Mouse (Mus musculus): ENCODE results near the gene Tlk1.

The Tlk1 gene

DNA sequence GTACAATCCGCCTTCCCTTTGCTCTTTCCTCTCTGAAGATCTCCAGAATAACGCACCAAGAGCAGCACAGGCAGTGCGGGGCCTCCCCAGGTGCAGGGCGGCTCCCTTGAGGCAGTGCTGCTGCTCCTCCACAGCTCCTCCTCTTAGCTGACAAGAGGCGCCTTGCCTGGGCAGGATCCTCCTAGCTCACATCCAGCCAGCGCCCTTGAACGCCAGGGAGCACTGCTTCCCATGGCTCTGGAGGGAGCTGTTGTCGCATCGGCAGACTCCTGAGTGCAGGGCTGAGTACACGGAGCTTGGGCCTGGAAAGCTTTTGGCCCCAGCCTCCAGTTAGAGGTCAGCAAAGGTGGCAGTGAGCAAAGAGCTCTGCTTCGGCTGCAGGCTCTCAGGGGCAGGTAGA, 135.3 kb downstream of the Tlk1 start:
- TF ChIP-seq POU5F1 (IDR thresholded peaks at IDR 0.05; ENCODE audit: borderline replicate concordance, low read length) (no peak), NANOG (IDR thresholded peaks at IDR 0.05; ENCODE audit: borderline replicate concordance, low read length) (no peak), CTCF (conservative IDR thresholded peaks at IDR 0.05; ENCODE audit: low read length) (no peak)
- Histone ChIP-seq H3K4me1 (replicated peaks; ENCODE audit: low read depth, low read length) (peaks cover 53% of the 10 kb centered on the region), H3K27me3 (ENCODE audit: insufficient read depth, low read length) (no peaks in the 10 kb centered on the region), H3K4me3 (replicated peaks; ENCODE audit: low read length) (peak overlapping the region; percentile 66), H3K36me3 (ENCODE audit: insufficient read depth, low read length) (peaks cover 73% of the 10 kb centered on the region), H3K9me3 (ENCODE audit: low read length) (no peaks in the 10 kb centered on the region)

DNA sequence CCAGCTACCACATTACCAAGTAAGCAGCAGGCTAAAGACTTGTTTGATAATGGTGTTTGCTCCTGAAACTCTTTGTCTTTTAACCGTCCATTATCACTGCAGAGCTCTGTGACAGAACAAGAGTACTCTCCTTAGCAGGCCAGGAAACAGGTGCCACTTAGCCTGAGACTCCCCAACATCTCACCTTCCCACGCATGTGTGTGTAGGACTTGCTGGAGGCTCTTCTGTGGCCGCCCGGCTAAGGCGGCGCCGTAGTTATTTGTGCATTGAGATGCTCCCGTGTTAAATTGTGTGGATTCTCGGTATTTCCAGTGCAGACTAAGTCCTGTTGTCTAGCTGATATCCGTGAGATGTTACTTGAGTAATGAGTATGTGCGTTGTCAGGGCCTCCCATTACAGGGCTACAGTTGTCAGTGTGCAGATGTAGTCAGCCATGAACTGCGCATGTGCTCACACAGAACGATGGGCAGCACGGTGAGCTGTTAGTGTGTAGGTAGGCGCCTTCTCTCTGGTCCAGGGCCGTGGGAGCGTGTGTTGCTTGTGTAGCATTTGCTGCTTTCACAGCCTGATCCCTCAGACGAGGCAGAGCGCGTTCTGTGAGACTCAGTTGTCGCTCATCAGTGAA, 137.0 kb downstream of the Tlk1 start:
- 0 out of 2 replicates have a peak overlapping the region, but pooled peaks have one; percentile 3 for H3K4me3 ChIP-seq (replicated peaks; ENCODE audit: low read length)
- H3K9me3 ChIP-seq (ENCODE audit: low read length): no peaks in the 10 kb centered on the region
- peaks cover 88% of the 10 kb centered on the region for H3K36me3 ChIP-seq (ENCODE audit: insufficient read depth, low read length)
- peaks cover 53% of the 10 kb centered on the region for H3K4me1 ChIP-seq (replicated peaks; ENCODE audit: low read depth, low read length)
- H3K27me3 ChIP-seq (ENCODE audit: insufficient read depth, low read length): no peaks in the 10 kb centered on the region
- TF ChIP-seq CTCF (conservative IDR thresholded peaks at IDR 0.05; ENCODE audit: low read length): no peak
- no peak for TF ChIP-seq NANOG (IDR thresholded peaks at IDR 0.05; ENCODE audit: borderline replicate concordance, low read length)
- no peak for TF ChIP-seq POU5F1 (IDR thresholded peaks at IDR 0.05; ENCODE audit: borderline replicate concordance, low read length)

DNA sequence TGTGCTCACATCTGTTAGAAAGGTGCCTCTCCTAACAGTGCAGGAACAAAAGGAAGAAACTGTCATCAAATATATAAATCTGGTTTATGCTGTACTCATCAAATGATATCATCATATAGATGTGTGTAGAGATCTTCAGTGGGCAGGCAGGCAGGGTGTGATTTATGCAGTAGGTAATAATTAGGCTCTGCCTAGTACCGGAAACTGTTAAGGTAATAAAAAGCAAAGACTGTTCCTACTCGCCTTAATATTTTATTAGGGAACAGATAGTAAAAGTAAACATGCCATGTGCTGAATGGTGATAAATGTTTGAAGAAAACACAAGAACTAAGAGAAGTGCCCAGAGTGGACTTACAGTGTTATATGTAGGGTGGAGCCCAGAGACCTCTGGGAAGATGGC, 143.2 kb downstream of the Tlk1 start:
- peaks cover 1% of the 10 kb centered on the region; the same call in 1 of the 2 replicates for H3K4me1 ChIP-seq (replicated peaks; ENCODE audit: low read depth, low read length)
- TF ChIP-seq CTCF (conservative IDR thresholded peaks at IDR 0.05; ENCODE audit: low read length): no peak
- TF ChIP-seq POU5F1 (IDR thresholded peaks at IDR 0.05; ENCODE audit: borderline replicate concordance, low read length): no peak
- no peak for TF ChIP-seq NANOG (IDR thresholded peaks at IDR 0.05; ENCODE audit: borderline replicate concordance, low read length)
- no peak overlapping the region for H3K4me3 ChIP-seq (replicated peaks; ENCODE audit: low read length)
- H3K9me3 ChIP-seq (ENCODE audit: low read length): no peaks in the 10 kb centered on the region
- no peaks in the 10 kb centered on the region for H3K27me3 ChIP-seq (ENCODE audit: insufficient read depth, low read length)
- peaks cover 99% of the 10 kb centered on the region for H3K36me3 ChIP-seq (ENCODE audit: insufficient read depth, low read length)

DNA sequence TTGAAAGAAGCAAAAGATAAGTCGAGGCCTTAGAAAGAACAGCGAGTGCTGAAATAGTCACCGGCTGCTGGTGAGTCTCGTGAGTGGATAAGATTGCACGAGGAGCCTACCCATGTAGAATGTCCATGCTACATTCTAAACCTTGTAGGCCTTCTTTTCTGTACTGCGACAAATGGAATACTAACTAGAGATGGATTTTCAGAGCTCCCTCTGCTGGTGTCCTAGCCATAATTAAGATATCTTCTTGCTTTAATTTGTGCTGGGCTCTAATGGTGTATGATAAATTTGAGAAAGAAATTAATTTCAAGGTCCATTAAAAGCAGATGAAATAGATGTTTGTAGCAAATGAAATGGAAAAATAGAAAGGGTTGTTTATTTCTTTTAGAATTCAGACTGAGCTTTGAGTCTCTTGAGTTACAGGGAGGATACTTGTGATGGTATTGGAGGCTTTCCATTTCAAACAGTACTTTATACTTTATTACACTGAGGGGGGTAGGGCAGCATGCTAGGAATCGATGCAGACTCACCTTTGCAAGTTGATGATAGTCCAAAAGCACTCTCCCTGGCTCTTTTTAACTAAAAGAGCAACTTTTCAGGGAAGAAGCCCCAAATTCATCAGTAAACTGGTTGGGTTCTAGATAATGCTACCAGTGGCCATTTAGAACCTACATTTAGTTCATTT, 151.9 kb downstream of the Tlk1 start:
- no peaks in the 10 kb centered on the region for H3K9me3 ChIP-seq (ENCODE audit: low read length)
- TF ChIP-seq CTCF (conservative IDR thresholded peaks at IDR 0.05; ENCODE audit: low read length) (peak; percentile 26), NANOG (IDR thresholded peaks at IDR 0.05; ENCODE audit: borderline replicate concordance, low read length) (no peak)
- no peak overlapping the region for H3K4me3 ChIP-seq (replicated peaks; ENCODE audit: low read length)
- H3K4me1 ChIP-seq (replicated peaks; ENCODE audit: low read depth, low read length): peaks cover 17% of the 10 kb centered on the region
- no peaks in the 10 kb centered on the region for H3K27me3 ChIP-seq (ENCODE audit: insufficient read depth, low read length)
- peaks cover 23% of the 10 kb centered on the region for H3K36me3 ChIP-seq (ENCODE audit: insufficient read depth, low read length)

DNA sequence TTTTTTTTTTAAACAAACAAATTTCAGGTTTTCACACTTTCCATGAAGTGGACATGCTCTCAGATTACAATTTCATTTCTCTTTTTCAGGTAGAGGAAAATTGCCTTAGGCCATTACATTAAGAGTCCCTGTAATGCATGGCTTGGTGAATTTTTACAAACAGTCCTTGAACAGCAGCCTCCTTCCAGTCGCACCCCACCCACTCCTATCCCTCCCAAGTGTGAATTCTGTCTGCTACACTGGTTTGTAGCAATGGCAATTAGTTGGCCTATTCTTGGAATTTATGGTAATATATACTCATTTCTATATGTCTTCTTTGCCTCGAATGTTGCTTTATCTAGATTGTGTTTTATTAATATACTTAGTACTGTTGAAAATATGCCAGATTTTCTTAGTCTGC, 153.1 kb downstream of the Tlk1 start:
- Histone ChIP-seq H3K9me3 (ENCODE audit: low read length) (no peaks in the 10 kb centered on the region), H3K36me3 (ENCODE audit: insufficient read depth, low read length) (peaks cover 16% of the 10 kb centered on the region; the same call in 1 of the 2 replicates), H3K4me3 (replicated peaks; ENCODE audit: low read length) (no peak overlapping the region), H3K4me1 (replicated peaks; ENCODE audit: low read depth, low read length) (peaks cover 17% of the 10 kb centered on the region), H3K27me3 (ENCODE audit: insufficient read depth, low read length) (no peaks in the 10 kb centered on the region)
- no peak for TF ChIP-seq NANOG (IDR thresholded peaks at IDR 0.05; ENCODE audit: borderline replicate concordance, low read length)
- no peak for TF ChIP-seq CTCF (conservative IDR thresholded peaks at IDR 0.05; ENCODE audit: low read length)
- TF ChIP-seq POU5F1 (IDR thresholded peaks at IDR 0.05; ENCODE audit: borderline replicate concordance, low read length): no peak

DNA sequence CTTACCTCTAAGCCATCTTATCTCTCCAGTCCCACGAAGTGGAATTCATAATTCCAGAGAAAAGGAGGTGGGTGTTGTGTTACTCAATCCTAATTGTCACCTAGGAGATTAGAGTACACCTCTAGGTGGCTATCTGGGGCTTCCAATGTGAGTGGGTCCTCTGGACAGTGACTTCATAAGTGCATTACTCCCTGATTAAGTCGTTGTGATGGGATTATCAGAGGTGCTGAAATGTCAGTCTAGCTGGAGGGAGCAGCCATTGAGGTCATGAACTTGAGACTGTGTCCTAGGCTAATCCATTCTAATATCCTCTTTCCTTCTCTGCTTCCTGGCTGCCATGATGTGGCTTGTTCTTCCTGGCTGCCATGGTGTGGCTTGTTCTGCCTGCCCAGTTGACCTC, 155.6 kb downstream of the Tlk1 start:
- Histone ChIP-seq H3K4me1 (replicated peaks; ENCODE audit: low read depth, low read length) (peaks cover 19% of the 10 kb centered on the region), H3K9me3 (ENCODE audit: low read length) (no peaks in the 10 kb centered on the region), H3K27me3 (ENCODE audit: insufficient read depth, low read length) (no peaks in the 10 kb centered on the region), H3K36me3 (ENCODE audit: insufficient read depth, low read length) (peaks cover 27% of the 10 kb centered on the region), H3K4me3 (replicated peaks; ENCODE audit: low read length) (no peak overlapping the region)
- no peak for TF ChIP-seq NANOG (IDR thresholded peaks at IDR 0.05; ENCODE audit: borderline replicate concordance, low read length)
- TF ChIP-seq CTCF (conservative IDR thresholded peaks at IDR 0.05; ENCODE audit: low read length): no peak
- TF ChIP-seq POU5F1 (IDR thresholded peaks at IDR 0.05; ENCODE audit: borderline replicate concordance, low read length): no peak

DNA sequence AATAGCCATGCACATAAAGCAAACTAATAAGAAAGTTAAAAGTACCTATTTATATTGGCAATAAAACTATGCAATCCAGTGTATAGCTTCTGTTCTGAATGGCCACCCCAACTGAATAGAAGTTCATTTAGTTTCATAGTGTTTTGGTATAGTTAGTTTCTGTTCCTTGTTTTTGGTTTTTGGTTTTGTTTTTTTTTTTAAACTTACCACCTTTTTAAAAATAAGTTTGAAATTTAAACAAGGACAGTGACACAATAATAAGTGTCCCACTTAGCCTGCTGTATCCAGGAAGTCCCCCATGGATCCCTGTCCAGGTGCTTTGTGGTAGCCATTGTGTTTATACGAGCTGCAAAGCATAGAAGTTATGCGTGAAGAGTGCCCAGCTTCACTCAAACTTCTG, 156.3 kb downstream of the Tlk1 start:
- Histone ChIP-seq H3K27me3 (ENCODE audit: insufficient read depth, low read length) (no peaks in the 10 kb centered on the region), H3K4me3 (replicated peaks; ENCODE audit: low read length) (no peak overlapping the region), H3K36me3 (ENCODE audit: insufficient read depth, low read length) (peaks cover 28% of the 10 kb centered on the region), H3K4me1 (replicated peaks; ENCODE audit: low read depth, low read length) (peaks cover 19% of the 10 kb centered on the region), H3K9me3 (ENCODE audit: low read length) (no peaks in the 10 kb centered on the region)
- TF ChIP-seq POU5F1 (IDR thresholded peaks at IDR 0.05; ENCODE audit: borderline replicate concordance, low read length) (no peak), CTCF (conservative IDR thresholded peaks at IDR 0.05; ENCODE audit: low read length) (no peak), NANOG (IDR thresholded peaks at IDR 0.05; ENCODE audit: borderline replicate concordance, low read length) (no peak)

DNA sequence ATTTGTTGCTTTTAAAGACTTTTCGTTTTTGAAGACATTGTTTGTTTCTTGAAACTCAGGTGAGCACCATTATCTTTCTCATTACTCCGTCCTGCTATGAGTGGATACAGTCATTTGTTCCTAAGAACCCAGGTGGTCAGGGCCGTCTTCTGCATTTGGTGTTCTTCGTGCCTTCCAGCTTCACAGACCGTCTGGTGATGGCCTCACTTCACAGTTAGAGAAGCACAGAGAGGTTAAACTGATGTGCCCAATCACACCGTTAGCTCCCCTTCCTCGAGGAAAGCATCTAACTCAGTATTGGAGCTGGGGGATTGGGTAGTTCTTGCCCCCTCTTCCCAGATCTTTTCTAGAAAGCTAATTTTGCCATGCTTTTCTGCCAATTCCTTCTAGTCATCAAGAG, 158.5 kb downstream of the Tlk1 start:
- Histone ChIP-seq H3K4me3 (replicated peaks; ENCODE audit: low read length) (no peak overlapping the region), H3K27me3 (ENCODE audit: insufficient read depth, low read length) (no peaks in the 10 kb centered on the region)

More for the DNA sequence above, 158.5 kb downstream of the Tlk1 start:
- TF ChIP-seq CTCF (conservative IDR thresholded peaks at IDR 0.05; ENCODE audit: low read length) (no peak), POU5F1 (IDR thresholded peaks at IDR 0.05; ENCODE audit: borderline replicate concordance, low read length) (no peak), NANOG (IDR thresholded peaks at IDR 0.05; ENCODE audit: borderline replicate concordance, low read length) (no peak)
- Histone ChIP-seq H3K9me3 (ENCODE audit: low read length) (no peaks in the 10 kb centered on the region), H3K4me1 (replicated peaks; ENCODE audit: low read depth, low read length) (peaks cover 34% of the 10 kb centered on the region), H3K36me3 (ENCODE audit: insufficient read depth, low read length) (peaks cover 29% of the 10 kb centered on the region)

Measured in E14TG2a.4 (cell line).